Mouse (Mus musculus) E14TG2a.4 (cell line): ENCODE measurements at regions not wholly inside any gene's neighbourhood (a gene's known extent, or its start where the extent isn't known, plus 50 kb on each side); places are given as distances from the start of the nearest gene placed in this dataset.

Experiments used
- H3K27me3 ChIP-seq: 2 replicates; pipeline ENCODE4 v1.6.1; 2014; ENCODE audit warnings: low read length, control low read depth; ENCODE audit not compliant: insufficient read depth
- H3K36me3 ChIP-seq: 2 replicates; pipeline ENCODE4 v1.6.1; 2014; ENCODE audit warnings: low read length, control low read depth; ENCODE audit not compliant: insufficient read depth
- H3K4me1 ChIP-seq: replicated peaks from 2 replicates; pipeline ENCODE4 v1.6.1; 2014; ENCODE audit warnings: low read depth, low read length, control low read depth
- H3K4me3 ChIP-seq: replicated peaks from 2 replicates; pipeline ENCODE4 v1.5.1; 2014; ENCODE audit warnings: mild to moderate bottlenecking, low read length
- H3K9me3 ChIP-seq: 2 replicates; pipeline ENCODE4 v1.6.1; 2014; ENCODE audit warnings: low read length, control low read depth
- CTCF ChIP-seq: conservative IDR thresholded peaks from 2 replicates; pipeline ENCODE4 v1.5.1; 2014; ENCODE audit warnings: low read length
- NANOG ChIP-seq: IDR thresholded peaks from 2 replicates; pipeline ENCODE4 v1.6.1; 2014; ENCODE audit warnings: borderline replicate concordance, low read length, mixed read lengths
- POU5F1 ChIP-seq: IDR thresholded peaks from 2 replicates; pipeline ENCODE4 v1.6.1; 2014; ENCODE audit warnings: low read length, borderline replicate concordance

- no peak overlapping the region for H3K4me3 ChIP-seq
- H3K27me3 ChIP-seq = peaks cover 7% of the 10 kb centered on the region; the same call in 1 of the 2 replicates
- no peaks in the 10 kb centered on the region for H3K36me3 ChIP-seq
- H3K4me1 ChIP-seq = peaks cover 5% of the 10 kb centered on the region; the same call in 1 of the 2 replicates
- no peaks in the 10 kb centered on the region for H3K9me3 ChIP-seq
- TF ChIP-seq CTCF (no peak), POU5F1 (no peak)
These were observed 188.4 kb upstream of the Hnrnpa3 start for GRCm38 (mm10) chr2:75470688-75471054.

GRCm38 (mm10) chr2:75472489-75472888 lies 186.6 kb upstream of the Hnrnpa3 start:
- Histone ChIP-seq H3K4me1 (peaks cover 5% of the 10 kb centered on the region; the same call in 1 of the 2 replicates), H3K4me3 (no peak overlapping the region), H3K9me3 (no peaks in the 10 kb centered on the region), H3K27me3 (peaks cover 7% of the 10 kb centered on the region; the same call in 1 of the 2 replicates), H3K36me3 (no peaks in the 10 kb centered on the region)
- TF ChIP-seq CTCF (no peak), POU5F1 (no peak), NANOG (no peak)

DNA sequence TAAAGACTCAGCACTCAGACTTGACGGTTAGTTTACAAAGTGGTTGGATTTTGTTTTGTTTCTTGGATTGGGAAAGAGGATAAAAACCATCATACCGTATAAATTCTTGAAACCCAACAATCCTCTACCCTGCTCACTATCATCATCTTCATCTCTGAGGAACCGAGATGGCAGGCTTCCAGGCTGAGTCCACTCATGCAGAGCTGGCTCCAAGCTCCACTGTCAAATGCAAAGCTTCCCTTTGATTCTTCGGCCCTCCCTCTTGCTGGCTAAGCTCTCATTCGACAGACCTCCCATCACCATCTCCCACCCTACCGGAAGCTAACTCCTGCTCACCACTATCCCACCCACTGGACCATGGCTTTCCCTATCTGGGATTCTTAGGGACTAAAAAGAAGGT lies 184.6 kb upstream of the Hnrnpa3 start:
- no peak for TF ChIP-seq CTCF
- TF ChIP-seq POU5F1 = no peak
- no peak for TF ChIP-seq NANOG
- Histone ChIP-seq H3K27me3 (peaks cover 7% of the 10 kb centered on the region; the same call in 1 of the 2 replicates), H3K9me3 (no peaks in the 10 kb centered on the region), H3K4me1 (peaks cover 5% of the 10 kb centered on the region; the same call in 1 of the 2 replicates), H3K4me3 (no peak overlapping the region), H3K36me3 (no peaks in the 10 kb centered on the region)

GRCm38 (mm10) chr2:75476350-75476749 lies 182.7 kb upstream of the Hnrnpa3 start:
- Histone ChIP-seq H3K36me3 (no peaks in the 10 kb centered on the region), H3K27me3 (no peaks in the 10 kb centered on the region), H3K4me3 (no peak overlapping the region), H3K9me3 (no peaks in the 10 kb centered on the region), H3K4me1 (no peaks in the 10 kb centered on the region)
- TF ChIP-seq NANOG (no peak), CTCF (no peak), POU5F1 (no peak)

DNA sequence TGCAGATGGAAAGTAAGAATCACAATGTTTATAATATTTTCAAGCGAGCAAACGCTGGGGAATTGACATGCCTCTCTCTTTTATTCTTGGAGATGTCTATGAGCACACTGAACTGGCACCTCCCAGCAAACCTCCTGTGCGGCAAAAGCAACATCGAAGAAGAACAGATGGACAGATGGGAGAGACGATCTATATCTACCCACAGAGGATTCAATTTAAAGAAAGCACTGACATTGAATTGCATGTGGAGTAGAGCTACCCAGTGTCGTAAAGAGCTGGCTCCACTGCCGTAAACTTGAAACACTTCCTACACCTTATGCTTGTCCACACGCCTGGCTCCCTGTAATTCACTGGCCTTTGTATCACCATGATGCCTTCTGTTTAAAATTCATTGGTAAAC lies 182.0 kb upstream of the Hnrnpa3 start:
- TF ChIP-seq NANOG (no peak), CTCF (no peak), POU5F1 (no peak)

GRCm38 (mm10) chr2:75479546-75479945 lies 179.5 kb upstream of the Hnrnpa3 start:
- Histone ChIP-seq H3K9me3 (no peaks in the 10 kb centered on the region), H3K27me3 (no peaks in the 10 kb centered on the region), H3K4me3 (no peak overlapping the region), H3K36me3 (no peaks in the 10 kb centered on the region), H3K4me1 (peaks cover 5% of the 10 kb centered on the region; the same call in 1 of the 2 replicates)
- TF ChIP-seq CTCF (no peak), NANOG (no peak), POU5F1 (no peak)

More for the DNA sequence above, 182.0 kb upstream of the Hnrnpa3 start:
- Histone ChIP-seq H3K36me3 (no peaks in the 10 kb centered on the region), H3K27me3 (no peaks in the 10 kb centered on the region), H3K4me1 (no peaks in the 10 kb centered on the region), H3K9me3 (no peaks in the 10 kb centered on the region), H3K4me3 (no peak overlapping the region)

- Histone ChIP-seq H3K27me3 (no peaks in the 10 kb centered on the region), H3K36me3 (no peaks in the 10 kb centered on the region), H3K4me1 (peaks cover 5% of the 10 kb centered on the region; the same call in 1 of the 2 replicates), H3K9me3 (no peaks in the 10 kb centered on the region), H3K4me3 (no peak overlapping the region)
- TF ChIP-seq POU5F1 (no peak), CTCF (no peak), NANOG (no peak)
These were observed 177.2 kb upstream of the Hnrnpa3 start for GRCm38 (mm10) chr2:75481863-75482262.

GRCm38 (mm10) chr2:75482484-75482883 lies 176.6 kb upstream of the Hnrnpa3 start:
- Histone ChIP-seq H3K4me1 (peaks cover 5% of the 10 kb centered on the region; the same call in 1 of the 2 replicates), H3K9me3 (no peaks in the 10 kb centered on the region), H3K36me3 (no peaks in the 10 kb centered on the region), H3K27me3 (no peaks in the 10 kb centered on the region), H3K4me3 (no peak overlapping the region)
- TF ChIP-seq NANOG (no peak), CTCF (no peak), POU5F1 (no peak)

GRCm38 (mm10) chr2:75484951-75485350 lies 174.1 kb upstream of the Hnrnpa3 start:
- Histone ChIP-seq H3K27me3 (no peaks in the 10 kb centered on the region), H3K4me3 (no peak overlapping the region), H3K9me3 (no peaks in the 10 kb centered on the region), H3K4me1 (peaks cover 5% of the 10 kb centered on the region; the same call in 1 of the 2 replicates), H3K36me3 (no peaks in the 10 kb centered on the region)
- TF ChIP-seq POU5F1 = no peak
- no peak for TF ChIP-seq NANOG
- TF ChIP-seq CTCF = no peak
